Mouse (Mus musculus) spleen, adult 2 months (tissue): ENCODE results near the gene Mthfsd.

Experiments
- CTCF ChIP-seq: fragments of 200-500 bp; IDR thresholded peaks from 2 replicates; pipeline ENCODE4 v1.5.1; 2011; ENCODE audit warnings: mild to moderate bottlenecking, inconsistent platforms; ENCODE audit not compliant: insufficient read depth, insufficient read length, insufficient replicate concordance; ENCODE audit errors: extremely low read depth
- POLR2A ChIP-seq: fragments of 200-500 bp; IDR thresholded peaks from 2 replicates; pipeline ENCODE4 v1.6.1; 2011; ENCODE audit warnings: low read depth, low read length, inconsistent platforms

DNA sequence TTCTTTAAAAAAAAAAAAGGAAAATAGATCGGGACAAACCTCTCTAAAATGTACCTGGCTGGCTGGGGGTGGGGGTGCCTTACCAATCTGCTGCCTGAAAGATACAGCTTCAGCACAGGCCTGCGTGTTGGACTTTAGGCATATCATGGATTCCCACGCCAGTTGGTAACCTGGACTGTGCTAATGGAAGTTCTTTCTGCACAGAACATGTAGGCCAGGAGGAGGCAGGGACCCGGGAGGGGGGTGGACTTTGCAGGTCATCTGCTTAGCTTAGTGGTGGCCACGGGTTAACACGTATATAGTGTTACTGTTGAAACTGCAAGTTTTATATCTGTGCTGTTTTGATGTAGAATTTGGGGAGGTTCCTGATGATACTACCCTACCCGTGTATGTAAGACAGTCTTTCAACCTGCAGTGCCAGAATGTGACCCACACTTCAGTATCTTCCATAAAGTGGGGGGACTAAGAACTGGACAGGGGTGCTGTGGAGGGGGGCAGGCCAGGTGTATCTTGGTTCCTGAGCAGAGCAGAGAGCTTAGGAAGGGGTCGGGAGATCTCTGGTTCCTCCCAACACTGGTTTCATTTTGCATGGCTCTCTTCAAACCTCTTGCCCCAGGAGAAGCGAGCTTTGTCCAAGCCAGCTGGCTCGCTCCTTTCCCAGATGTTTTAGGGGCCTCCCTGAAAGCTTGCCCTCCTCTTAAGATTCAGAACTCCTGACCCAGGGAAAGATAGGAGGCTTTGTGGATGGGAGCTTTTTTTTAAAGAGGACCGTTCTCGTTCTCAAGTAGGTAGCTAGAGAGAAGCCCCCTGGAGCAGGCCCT, 11.7 kb upstream of the Mthfsd start:
- TF ChIP-seq CTCF (no peak), POLR2A (no peak)
